Mouse (Mus musculus): ENCODE results near the gene Ptprk.
A peak's percentile ranks its signal among the peaks of the same experiment; 100 is the strongest.

Ptprk gene

DNA sequence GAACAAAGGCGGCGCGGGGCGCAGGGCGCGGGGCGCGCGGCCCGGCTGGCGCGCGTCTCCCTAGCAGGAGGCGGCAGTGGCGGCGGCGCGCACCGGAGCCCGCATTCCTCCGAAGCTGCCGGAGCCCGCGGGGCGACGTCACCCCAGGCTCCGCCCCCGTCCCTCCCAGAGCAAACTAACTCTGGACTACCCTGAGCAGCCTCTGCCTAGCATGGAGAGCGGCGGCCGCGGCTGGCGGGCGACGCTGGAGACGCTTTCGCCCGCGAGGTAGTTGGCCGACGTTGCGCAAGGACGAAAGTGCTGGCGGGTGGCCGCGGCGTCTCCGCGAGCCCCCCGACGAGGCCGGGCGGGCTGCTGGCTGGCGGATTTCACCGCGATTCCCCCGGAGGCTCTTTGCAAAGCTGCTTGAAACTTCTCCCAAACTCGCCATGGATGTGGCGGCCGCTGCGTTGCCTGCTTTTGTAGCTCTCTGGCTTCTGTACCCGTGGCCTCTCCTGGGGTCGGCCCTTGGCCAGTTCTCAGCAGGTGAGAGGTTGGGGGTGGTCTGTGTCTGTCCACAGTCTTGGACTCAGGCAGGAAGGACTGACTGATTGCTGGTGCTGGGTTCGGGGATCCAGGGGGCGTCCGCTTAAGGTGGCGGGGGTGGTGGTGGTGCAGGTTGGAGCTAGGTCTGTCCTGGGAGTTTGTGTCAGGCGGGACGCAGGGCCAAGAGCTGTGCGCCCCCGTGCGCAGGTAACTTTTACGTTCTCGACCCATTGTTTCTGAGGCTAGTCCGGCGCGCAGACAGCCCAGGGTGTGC lies at the start of gene Ptprk:
Gene Ptprk (plus strand): TSS at position 168 of the 799 bp plus-strand sequence.
- peak; percentile 84 to 91 for DNase-seq (ENCODE audit: low spot score in 2 of 2)

GRCm38 (mm10) chr10:28027791-28028190 lies 46.8 kb upstream of the Ptprk start:
- DNase-seq (ENCODE audit: low spot score in 2 of 2): peak in 1 of 2 experiments; percentile 1

DNA sequence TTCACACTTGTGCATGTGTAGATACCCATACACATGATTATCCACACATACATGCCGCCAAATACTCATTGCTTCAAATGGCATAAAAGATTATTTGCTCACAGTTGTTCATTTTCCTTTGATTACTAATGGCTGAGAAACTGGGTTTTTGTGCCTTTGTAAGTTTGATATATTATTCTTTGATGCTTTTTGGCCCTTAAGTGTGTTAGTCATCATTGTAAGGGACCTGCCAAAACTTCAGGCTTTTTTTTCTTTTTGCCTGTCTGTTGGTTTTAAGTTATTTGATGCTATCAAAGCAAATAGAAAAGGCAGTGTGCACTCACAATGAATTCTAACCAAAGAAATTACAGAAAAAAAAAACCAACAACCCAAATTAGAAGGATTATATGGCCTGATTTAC lies 38.2 kb upstream of the Ptprk start:
- DNase-seq (ENCODE audit: low spot score in 2 of 2): no peak

DNA sequence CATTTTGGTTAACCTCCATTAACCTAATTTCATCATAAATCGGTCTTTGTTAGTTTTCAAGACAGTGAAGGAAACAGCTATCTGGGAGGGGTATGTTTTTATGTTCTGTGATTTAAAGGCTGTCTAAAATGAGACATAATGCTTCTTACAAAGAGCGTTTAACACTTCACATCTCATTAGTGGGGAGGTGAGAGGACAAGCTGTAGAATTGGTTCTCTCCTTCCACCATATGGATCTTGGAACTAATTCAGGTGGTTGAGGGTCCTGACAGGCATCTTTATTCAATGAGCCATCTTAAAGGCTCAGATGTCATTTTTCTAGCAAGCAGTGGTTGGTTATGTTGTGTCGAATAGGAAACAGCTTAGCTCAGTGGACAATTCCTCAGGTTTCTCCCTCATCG lies 19.9 kb upstream of the Ptprk start:
- no peak for DNase-seq (ENCODE audit: low spot score in 2 of 2)

GRCm38 (mm10) chr10:28059222-28059621 lies 15.4 kb upstream of the Ptprk start:
- DNase-seq (ENCODE audit: low spot score in 2 of 2): no peak

DNA sequence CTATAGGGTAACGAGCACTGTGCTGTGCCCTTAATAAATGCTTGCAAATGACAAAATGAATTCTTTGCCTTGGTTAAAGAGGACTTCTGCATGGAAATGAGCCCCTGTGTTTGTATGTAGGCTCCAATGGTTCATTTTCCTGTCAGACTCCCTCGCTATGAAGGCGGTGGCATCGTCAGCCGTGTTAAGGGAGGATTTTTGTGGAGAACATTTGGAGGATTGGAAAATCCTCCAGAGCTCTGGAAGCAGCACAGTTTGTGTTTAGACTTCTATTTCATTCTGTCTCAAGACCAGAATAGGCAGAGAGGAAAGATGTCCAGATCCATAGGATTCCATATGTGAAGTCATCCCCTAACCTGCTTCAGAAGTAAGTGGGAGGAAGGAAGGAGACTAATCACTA lies 6.6 kb upstream of the Ptprk start:
- peak in 1 of 2 experiments; percentile 32 for DNase-seq (ENCODE audit: low spot score in 2 of 2)

DNA sequence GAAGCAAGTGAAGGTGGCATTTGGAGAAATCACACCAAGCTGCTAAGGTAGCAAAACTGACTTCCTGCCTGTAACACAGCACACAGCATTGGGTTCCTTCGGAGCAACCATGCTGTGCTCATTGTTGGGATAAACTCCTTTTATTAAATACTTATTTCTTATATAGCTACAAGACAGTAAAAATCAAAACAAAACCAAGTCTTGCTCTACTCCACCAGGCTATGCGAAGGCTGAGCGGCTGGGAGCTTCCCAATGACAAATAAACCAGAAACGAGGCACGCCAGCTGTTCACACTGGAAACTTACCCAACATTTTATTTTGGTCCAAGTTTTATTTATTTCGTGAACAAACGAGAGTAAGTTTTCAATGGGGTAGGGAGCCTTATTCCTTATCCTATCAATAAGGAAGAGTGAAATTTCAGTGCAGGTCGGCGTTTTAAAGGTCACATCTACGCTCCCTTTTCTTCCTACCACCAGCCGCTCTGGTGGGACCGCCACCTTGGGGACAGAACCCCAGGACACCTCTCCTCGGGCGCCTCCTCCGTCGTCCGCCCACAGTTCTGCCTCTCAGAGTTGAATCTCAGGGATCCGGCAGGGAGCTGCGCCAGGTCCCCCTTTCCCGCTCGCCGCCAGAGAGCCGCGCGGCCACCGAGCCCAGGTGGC lies 498 bp upstream of the Ptprk start:
- DNase-seq (ENCODE audit: low spot score in 2 of 2): peak; percentile 30 to 39

DNA sequence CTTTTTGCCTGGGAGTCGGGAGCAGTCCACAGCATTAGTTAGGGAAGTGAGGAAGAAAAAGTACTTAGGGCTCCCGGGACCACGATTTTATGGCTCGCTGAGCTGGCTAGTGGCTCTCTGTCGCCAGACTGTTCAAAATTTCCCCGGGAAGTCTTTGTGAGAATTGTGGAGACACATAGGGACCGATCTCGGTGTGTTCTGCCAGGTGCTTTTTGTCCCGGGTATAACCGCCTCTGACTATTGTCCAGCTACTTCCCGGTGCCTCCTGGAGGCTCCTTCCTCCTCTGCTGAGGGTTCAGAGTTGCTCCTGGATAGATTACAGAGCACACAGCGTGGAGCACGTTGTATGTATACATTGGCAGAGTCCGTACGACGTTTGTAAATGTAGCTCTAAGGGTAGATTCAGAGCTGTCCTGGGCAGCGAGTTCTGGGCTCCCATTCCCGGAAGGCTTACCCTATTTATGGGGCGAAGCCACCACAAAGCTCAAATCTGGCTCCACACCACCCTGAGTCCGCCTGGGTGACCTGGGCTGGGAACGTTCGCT lies 943 bp downstream of the Ptprk start:
- no peak for DNase-seq (ENCODE audit: low spot score in 2 of 2)

DNA sequence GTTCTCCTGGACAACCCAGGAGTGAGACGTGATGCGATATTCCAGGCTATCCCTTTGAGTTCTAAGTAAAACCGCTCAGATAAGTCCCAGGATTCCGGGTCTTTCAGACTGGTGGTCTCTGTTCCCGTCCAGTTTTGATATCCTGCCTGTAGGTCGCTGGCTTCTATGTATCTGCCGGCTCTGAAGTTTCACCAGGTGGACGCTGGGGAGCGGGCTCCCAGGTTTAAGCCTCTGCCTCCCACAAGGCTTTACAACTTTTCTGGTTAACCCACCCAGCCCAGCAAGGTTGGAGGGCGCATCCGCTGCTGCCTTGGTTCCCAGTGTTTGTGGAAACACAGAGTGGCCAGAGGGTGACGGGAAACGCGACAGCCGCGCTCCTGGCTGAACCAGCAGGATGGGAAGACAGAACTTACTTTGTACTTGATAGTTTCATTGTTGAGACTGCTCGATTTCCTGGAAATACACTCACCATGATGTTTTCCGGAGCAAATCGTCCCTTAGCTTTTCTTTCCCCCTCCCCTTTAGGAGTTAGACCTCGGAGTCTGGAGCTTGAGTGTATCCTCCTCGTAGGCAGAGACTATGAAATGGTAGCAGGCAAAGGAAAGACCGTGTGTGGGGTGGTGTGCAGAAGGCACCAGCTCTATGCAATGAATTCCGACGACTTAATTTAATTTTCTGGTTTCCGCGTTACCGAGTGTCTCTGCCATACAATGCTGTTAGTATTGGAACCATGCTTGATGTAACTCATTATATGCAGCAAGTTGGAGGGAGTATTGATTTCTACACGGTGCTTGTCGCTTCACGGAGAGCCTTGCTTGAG lies 1.6 kb downstream of the Ptprk start:
- DNase-seq (ENCODE audit: low spot score in 2 of 2): no peak

DNA sequence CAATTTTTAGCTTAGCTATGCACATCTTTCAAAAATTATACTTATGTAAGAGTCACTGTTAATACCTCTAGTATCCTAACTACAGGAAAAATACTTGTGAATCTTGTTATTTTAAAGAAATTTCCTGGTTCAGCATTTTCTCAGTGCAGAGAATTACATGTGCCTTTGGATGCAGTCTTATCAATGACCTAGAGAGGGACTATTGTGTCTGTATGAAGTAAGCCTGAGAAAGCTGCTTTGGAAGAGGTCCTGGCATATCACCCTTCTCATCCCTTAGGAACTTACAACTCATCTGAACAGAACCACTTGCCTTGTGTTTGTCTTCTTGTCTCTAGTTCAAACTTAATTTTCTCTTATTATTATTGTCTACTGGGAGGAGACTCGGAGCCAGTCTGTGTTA lies 3.6 kb downstream of the Ptprk start:
- DNase-seq (ENCODE audit: low spot score in 2 of 2): no peak

GRCm38 (mm10) chr10:28081221-28081620 lies 6.6 kb downstream of the Ptprk start:
- no peak for DNase-seq (ENCODE audit: low spot score in 2 of 2)

DNA sequence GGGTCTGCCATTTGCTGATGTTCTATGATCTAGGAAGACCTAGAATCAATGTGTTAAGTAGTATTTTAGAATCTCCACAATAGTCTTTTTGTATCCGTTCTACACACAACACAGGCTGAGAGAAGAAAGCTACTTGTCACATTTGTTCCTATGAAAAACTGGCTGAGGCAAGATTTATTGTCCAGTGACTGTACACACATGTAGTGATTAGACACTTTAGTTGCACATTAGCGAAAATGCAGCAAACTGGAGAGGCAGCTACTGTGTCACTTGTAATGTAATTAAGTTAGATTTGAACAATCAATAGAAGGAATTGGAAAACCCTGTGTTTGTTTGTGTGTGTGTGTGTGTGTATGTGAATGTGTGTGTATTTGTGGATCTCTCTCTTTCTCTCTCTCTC lies 8.6 kb downstream of the Ptprk start:
- no peak for DNase-seq (ENCODE audit: low spot score in 2 of 2)

DNA sequence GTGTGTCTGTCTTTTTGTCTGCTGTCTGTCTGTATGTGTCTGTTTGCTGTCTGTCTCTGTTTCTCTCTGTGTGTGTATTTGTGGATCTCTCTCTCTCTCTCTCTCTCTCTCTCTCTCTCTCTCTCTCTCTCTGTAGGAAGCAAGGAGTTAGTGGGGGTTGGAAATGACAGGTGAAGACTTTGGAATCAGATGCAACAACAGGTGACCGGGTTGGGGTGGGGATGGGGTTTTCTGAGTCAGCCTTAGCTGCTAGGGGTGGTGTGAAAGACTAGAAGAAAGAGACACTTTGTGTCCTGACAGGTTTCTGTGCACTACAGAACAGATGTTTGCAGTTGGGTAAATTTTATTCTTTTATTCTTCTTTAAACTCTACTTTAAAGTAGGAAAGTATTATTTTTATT lies 9.0 kb downstream of the Ptprk start:
- no peak for DNase-seq (ENCODE audit: low spot score in 2 of 2)

DNA sequence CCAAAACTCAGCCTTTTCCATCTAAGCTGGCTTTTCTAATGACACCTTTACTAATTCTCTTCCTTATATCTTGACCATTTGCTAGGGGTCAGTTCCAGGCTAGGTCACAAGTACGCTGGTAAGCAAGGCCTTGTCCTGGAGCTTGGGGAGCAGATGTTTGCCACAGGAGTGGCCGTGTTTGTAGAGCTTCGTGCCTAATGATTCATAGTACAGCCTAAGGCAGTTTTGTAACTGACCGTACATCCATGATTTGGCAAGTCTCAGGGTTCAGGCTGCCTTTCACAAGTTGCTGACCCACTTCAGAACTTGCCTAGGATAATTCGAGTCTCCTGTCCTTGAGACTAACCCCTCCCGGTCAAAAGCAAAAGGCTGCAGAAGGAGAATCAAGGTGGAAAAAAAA lies 12.7 kb downstream of the Ptprk start:
- no peak for DNase-seq (ENCODE audit: low spot score in 2 of 2)

DNA sequence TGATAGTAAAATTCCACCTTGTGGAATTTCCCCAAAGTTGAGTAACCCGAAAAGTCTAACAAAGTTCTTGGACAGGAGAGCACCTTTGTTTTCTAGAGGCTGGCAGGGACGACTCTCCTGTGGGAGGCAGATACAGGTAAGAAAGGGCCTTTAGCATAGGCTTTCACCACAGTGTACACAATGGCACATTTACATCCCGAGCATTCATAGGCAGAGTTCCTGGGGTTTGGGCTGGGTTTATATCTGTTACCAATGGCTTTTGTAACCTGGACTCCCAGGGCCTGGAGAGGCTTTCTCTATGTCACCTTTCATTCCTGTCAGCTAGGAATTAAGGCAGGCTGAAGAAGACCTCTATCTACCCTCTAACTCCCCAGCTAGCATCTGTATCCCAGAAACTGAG lies 13.1 kb downstream of the Ptprk start:
- DNase-seq (ENCODE audit: low spot score in 2 of 2): no peak

- no peak for DNase-seq (ENCODE audit: low spot score in 2 of 2)
These were observed 21.4 kb downstream of the Ptprk start for GRCm38 (mm10) chr10:28096007-28096406.

DNA sequence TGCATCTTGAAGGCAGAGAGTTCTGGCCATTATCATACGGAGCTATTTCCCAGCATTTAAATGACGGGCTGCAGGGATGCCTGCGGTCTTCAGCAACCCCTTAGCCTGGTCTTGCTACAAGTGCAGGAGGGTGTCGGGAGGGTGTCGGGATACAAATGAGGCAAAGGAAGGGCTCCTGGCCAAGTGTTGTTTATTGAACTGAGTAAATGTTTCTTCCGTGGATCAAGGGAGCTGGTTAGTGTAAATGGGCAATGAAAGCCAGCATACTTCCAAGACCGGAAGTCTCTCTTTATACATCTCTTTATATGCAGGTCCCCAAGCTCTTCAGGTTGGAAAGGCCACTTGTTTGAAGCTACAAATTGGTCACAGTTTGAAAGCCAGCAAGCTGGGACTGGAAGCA lies 23.0 kb downstream of the Ptprk start:
- DNase-seq (ENCODE audit: low spot score in 2 of 2): no peak

GRCm38 (mm10) chr10:28098923-28099322 lies 24.3 kb downstream of the Ptprk start:
- no peak for DNase-seq (ENCODE audit: low spot score in 2 of 2)

DNA sequence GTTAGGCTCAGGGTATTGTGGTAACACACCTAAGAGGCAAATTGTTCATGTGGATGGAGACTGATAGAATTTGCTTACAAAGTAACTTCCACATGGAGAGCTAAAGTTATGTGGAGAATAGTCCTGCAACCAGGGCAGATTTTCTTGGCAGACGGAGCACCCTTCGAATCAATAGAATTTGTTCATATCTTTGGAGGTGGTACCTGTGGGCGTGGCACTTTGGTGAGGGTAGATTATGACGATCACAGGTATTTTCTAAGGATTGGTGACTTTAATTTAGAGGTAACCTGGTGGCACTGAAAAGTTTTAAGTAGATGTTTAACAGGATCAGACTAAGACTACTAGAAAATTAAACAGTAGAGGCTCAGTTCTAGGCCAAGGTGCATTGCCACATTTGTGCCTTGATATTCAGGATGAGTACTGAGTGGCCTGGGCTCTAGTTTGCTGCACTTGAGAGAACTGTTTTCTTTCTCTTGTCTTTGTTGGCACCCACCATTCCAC lies 28.8 kb downstream of the Ptprk start:
- no peak for DNase-seq (ENCODE audit: low spot score in 2 of 2)

DNA sequence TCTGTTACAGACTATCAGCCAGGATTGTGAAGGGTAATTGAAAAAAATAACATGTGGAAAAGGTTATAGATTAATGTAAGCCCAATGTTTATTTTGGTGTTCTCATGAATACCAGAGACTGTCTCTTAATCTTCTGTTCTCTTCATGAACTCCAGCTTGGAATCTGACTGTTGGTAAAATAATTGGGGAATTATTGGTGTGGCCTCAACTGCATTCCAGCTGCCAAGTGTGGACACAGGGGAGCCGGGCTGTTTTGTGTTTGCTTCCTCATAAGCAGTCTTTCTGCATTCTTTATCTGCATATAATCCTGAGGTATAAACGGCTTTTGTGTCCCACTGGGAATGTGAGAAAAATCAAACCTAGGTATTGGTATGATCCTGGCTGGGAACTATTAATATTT lies 29.3 kb downstream of the Ptprk start:
- no peak for DNase-seq (ENCODE audit: low spot score in 2 of 2)

DNA sequence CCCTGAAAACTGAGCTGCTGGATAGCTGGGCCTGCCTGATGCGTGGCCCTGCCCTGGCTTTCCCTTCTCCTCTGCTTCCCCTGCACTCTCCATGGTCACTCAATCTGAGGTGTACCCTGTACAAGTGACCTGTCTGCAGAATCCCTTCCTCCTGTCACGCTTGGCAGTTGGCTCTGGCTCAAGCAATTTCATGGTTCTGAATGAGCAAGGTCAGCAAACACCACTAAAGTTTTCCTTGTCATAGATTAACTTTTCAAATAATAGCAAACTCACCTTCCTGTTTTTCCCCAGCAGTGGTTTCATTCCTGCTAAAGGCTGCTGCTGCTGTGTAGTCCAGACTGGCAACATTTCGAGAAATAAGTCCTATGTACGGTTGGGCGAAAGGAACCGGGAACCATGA lies 30.6 kb downstream of the Ptprk start:
- DNase-seq (ENCODE audit: low spot score in 2 of 2): no peak

All from right cerebral cortex, postnatal 36 days (tissue).